Mouse (Mus musculus) myocyte (in vitro differentiated cells): ENCODE data around the gene Nccrp1. TPM values are rescaled to one million over a fixed set of nuclear protein-coding genes. Genes with fewer than 3 reads are reported as not detected.

Experiments used
- H3K27me3 ChIP-seq: one replicate; pipeline ENCODE4 v1.6.1; 2011; ENCODE audit not compliant: control insufficient read depth, insufficient read depth, insufficient read length
- H3K36me3 ChIP-seq: one replicate; pipeline ENCODE4 v1.6.1; 2011; ENCODE audit not compliant: control insufficient read depth, insufficient read depth
- H3K4me2 ChIP-seq: one replicate; pipeline ENCODE4 v1.6.1; 2011; ENCODE audit warnings: low read depth, control low read depth
- H3K4me3 ChIP-seq: one replicate; pipeline ENCODE4 v1.5.1; 2011; ENCODE audit warnings: mild to moderate bottlenecking, control low read depth, moderate library complexity
- H3K79me2 ChIP-seq: one replicate; pipeline ENCODE4 v1.6.1; 2011; ENCODE audit not compliant: control insufficient read depth, insufficient read depth
- H3ac ChIP-seq: one replicate; pipeline ENCODE4 v1.6.1; 2011; ENCODE audit not compliant: control insufficient read depth, insufficient read length
- CEBPB ChIP-seq: IDR thresholded peaks from 2 replicates; pipeline ENCODE4 v1.6.1; 2011; ENCODE audit warnings: mild to moderate bottlenecking, moderate library complexity; ENCODE audit not compliant: poor library complexity, insufficient read depth, severe bottlenecking
- E2F4 ChIP-seq: IDR thresholded peaks from one replicate; pipeline ENCODE4 v1.6.1; 2011; ENCODE audit warnings: mild to moderate bottlenecking, control low read depth, moderate library complexity; ENCODE audit not compliant: insufficient read depth
- MAX ChIP-seq: IDR thresholded peaks from one replicate; pipeline ENCODE4 v1.6.1; 2011; ENCODE audit warnings: low read depth, mild to moderate bottlenecking, control low read depth
- MYOD1 ChIP-seq, 3 experiments: IDR thresholded peaks; one replicate each; pipeline ENCODE4 v1.6.1; 2011; ENCODE audit warnings: control low read depth in 2 of 3, low read depth in 2 of 3, mild to moderate bottlenecking in 2 of 3, moderate library complexity in 1 of 3; ENCODE audit not compliant: insufficient read length in 2 of 3, control insufficient read depth in 1 of 3
- MYOG ChIP-seq, 3 experiments: IDR thresholded peaks; one replicate each; pipeline ENCODE4 v1.6.1; 2011; ENCODE audit warnings: control low read depth in 2 of 3, low read depth in 2 of 3, mild to moderate bottlenecking in 2 of 3; ENCODE audit not compliant: insufficient read length in 2 of 3, control insufficient read depth in 1 of 3, insufficient read depth in 1 of 3
- POLR2A ChIP-seq: IDR thresholded peaks from one replicate; pipeline ENCODE4 v1.6.1; 2011; ENCODE audit warnings: low read depth, mild to moderate bottlenecking, control low read depth, moderate library complexity; ENCODE audit not compliant: insufficient read length
- POLR2AphosphoS2 ChIP-seq: IDR thresholded peaks from one replicate; pipeline ENCODE4 v1.6.1; 2011; ENCODE audit warnings: low read depth, control low read depth; ENCODE audit not compliant: insufficient read length
- REST ChIP-seq: IDR thresholded peaks from one replicate; pipeline ENCODE4 v1.6.1; 2011; ENCODE audit warnings: mild to moderate bottlenecking, control low read depth, moderate library complexity; ENCODE audit not compliant: insufficient read depth, insufficient read length
- SRF ChIP-seq: IDR thresholded peaks from one replicate; pipeline ENCODE4 v1.6.1; 2011; ENCODE audit warnings: low read depth; ENCODE audit not compliant: control insufficient read depth, insufficient read length
- TCF12 ChIP-seq: IDR thresholded peaks from one replicate; pipeline ENCODE4 v1.6.1; 2011; ENCODE audit warnings: mild to moderate bottlenecking, control low read depth; ENCODE audit not compliant: poor library complexity, insufficient read depth, severe bottlenecking
- TCF3 ChIP-seq: IDR thresholded peaks from one replicate; pipeline ENCODE4 v1.6.1; 2011; ENCODE audit warnings: low read depth, control low read depth; ENCODE audit not compliant: insufficient read length
- USF1 ChIP-seq: IDR thresholded peaks from one replicate; pipeline ENCODE4 v1.6.1; 2011; ENCODE audit warnings: low read depth, mild to moderate bottlenecking, control low read depth, moderate library complexity
- polyA plus RNA-seq: library from polyadenylated mRNA; unstranded; fragments of >200 nt; fragmentation: generic; extraction: Trizol; gene quantifications from one replicate; pipeline ENCODE4 v1.2.1, GENCODE M21; 2012; ENCODE audit warnings: missing spikeins

Gene Nccrp1
- polyA plus RNA-seq = 0.07 TPM

DNA sequence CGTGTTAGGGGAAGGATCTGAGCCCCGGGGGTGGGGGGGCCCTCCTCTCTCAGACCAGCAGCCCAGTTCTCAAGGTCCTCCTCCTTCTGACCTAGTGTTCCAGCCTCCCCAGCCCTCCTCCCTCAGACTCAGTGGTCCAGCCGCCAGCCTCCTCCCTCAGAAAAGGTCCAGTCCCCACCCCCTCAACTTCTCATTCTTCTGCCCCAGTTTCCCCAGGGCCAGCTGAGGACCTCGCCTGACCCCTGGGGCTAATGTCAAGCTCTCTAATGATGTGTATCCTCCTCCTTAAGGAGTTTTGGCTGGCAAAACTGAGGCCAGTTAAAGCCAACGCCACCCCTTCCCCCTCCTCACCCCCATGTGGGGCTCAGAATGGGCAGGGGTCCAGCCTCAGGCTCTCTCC is at the start of gene Nccrp1:
Nccrp1 (minus strand) TSS at position 101 of the 400 bp plus-strand sequence.
- no peaks in the 10 kb centered on the region for H3K36me3 ChIP-seq
- no peak within 1 kb of the TSS for H3ac ChIP-seq
- TF ChIP-seq CEBPB (no peak), POLR2A (no peak), E2F4 (no peak), MAX (no peak), TCF12 (no peak), REST (no peak), SRF (no peak), MYOG (IDR thresholded peaks at IDR 0.05; ENCODE audit: control insufficient read depth in 1 of 3, insufficient read depth in 1 of 3, insufficient read length in 2 of 3, low read depth in 2 of 3) (no peak), USF1 (no peak), POLR2AphosphoS2 (no peak), MYOD1 (IDR thresholded peaks at IDR 0.05; ENCODE audit: control insufficient read depth in 1 of 3, insufficient read length in 2 of 3, low read depth in 2 of 3) (no peak), TCF3 (no peak)
- H3K4me2 ChIP-seq = no peak within 1 kb of the TSS
- no peak within 1 kb of the TSS for H3K4me3 ChIP-seq
- H3K79me2 ChIP-seq = no peaks in the 10 kb centered on the region
- peaks cover 38% of the 10 kb centered on the region for H3K27me3 ChIP-seq

DNA sequence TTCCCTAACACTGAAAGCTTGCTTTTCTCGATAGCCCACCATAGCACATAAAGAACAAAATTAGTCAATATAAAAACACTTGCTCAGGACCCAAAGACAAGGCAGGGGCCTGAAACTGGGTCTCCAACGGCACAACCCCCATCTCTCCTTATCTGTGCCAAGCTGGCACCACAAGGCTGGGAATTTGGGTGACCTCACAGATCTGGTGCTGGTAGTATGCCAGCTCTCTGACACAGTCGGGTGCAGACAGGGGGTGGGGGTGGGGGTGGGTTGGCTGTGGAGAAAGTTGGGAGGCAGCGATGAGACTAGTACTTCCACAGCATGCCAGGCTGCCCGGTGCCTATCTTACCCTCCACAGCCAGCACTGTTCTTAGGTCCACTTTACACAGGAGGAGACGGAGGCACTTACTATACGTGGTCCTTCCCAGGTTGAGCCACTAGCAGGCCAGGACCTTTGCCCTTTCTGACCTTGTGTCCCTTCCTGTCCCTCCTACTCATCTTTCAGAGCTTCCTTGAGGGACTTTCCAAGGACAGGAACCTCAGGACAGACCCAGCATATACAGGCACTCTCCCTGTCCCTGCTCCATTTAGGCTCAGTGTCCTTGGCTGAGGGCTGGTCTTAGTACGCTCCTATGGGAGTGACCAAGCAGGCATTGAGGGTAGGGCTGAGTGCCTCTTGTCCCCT is 48.8 kb upstream of the Nccrp1 start:
- H3ac ChIP-seq = no peak overlapping the region
- TF ChIP-seq MAX (no peak), USF1 (no peak), MYOG (IDR thresholded peaks at IDR 0.05; ENCODE audit: control insufficient read depth in 1 of 3, insufficient read depth in 1 of 3, insufficient read length in 2 of 3, low read depth in 2 of 3) (no peak), MYOD1 (IDR thresholded peaks at IDR 0.05; ENCODE audit: control insufficient read depth in 1 of 3, insufficient read length in 2 of 3, low read depth in 2 of 3) (no peak), REST (no peak), TCF3 (no peak), SRF (no peak), E2F4 (no peak), TCF12 (no peak), POLR2A (no peak), CEBPB (no peak), POLR2AphosphoS2 (no peak)
- peak overlapping the region; percentile 76 for H3K4me3 ChIP-seq
- no peaks in the 10 kb centered on the region for H3K27me3 ChIP-seq
- H3K36me3 ChIP-seq = no peaks in the 10 kb centered on the region
- peak overlapping the region; percentile 92 for H3K4me2 ChIP-seq
- H3K79me2 ChIP-seq = peaks cover 62% of the 10 kb centered on the region

DNA sequence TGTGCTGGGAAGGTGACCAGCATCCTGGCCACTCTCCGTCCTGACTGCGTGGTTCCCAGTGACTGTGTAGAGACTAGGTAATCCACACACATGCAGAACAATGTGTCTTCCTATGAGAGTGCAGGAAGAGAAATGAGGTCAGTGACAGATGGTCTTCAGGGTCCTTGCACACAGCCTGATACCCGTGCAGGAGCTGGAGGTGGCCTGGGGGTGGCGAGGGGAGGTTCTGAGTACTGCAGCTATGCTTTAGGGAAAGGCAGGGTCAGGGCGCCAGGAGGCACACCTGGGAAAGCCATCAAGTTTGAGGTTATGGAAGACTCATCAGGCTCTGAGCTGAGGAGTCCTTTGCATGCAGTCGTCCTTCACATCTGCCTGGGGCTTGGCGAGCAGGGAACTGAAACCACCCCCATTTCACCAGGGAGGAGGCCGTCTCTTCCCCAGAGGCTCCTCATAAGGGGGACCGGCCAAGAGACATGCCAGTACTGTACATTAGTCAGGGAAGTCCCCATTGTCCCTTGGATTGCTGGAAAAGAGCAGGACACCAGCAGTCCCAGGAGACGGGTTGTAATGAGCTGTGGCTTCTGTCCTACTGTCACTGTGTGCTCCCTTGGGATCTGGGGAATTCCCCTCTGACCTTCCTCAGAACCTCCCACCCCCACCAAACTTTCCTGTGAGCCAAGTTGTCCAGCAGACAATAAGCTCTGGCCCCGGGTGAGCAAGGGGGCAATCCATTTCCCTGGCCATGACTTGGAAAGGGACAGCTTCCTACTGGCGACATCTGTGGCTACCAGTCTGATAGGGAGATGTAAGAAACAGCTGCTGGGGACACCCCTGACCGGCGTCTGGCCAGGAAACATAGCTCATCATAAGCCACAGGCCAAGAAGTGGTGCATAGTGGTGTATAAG is 46.4 kb upstream of the Nccrp1 start:
- peak overlapping the region; percentile 30 for H3K4me2 ChIP-seq
- TF ChIP-seq TCF3 = no peak
- TF ChIP-seq CEBPB = no peak
- TF ChIP-seq POLR2AphosphoS2 = no peak
- peak; percentile 35 to 73 (median 52) for TF ChIP-seq MYOD1 (IDR thresholded peaks at IDR 0.05; ENCODE audit: control insufficient read depth in 1 of 3, insufficient read length in 2 of 3, low read depth in 2 of 3)
- TF ChIP-seq MYOG (IDR thresholded peaks at IDR 0.05; ENCODE audit: control insufficient read depth in 1 of 3, insufficient read depth in 1 of 3, insufficient read length in 2 of 3, low read depth in 2 of 3) = peak in 2 of 3 experiments; percentile 15 to 73
- no peak overlapping the region for H3ac ChIP-seq
- H3K27me3 ChIP-seq = no peaks in the 10 kb centered on the region
- H3K36me3 ChIP-seq = no peaks in the 10 kb centered on the region
- no peak overlapping the region for H3K4me3 ChIP-seq
- H3K79me2 ChIP-seq = peaks cover 86% of the 10 kb centered on the region

DNA sequence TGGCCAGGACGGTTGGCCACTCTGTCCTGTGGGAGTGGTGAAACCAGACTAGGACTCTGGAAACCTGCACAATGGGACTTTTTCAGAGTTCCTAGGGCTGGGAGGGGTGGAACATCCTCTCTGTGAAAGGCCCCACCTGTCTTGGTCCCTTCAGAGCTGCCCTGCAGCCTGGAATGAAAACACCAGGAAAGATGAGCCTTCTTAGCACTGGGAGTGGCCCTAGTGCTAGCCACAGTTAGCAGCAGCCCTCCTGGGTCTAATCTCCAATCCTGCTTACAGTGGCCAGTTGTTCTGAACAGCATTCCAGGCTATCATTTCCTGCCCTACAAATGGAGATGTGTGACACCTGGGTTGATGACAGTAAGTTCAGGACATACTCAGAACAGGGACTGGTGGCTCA is 44.8 kb upstream of the Nccrp1 start:
- no peak overlapping the region for H3K4me2 ChIP-seq
- H3K4me3 ChIP-seq = no peak overlapping the region
- H3K36me3 ChIP-seq = no peaks in the 10 kb centered on the region
- peaks cover 81% of the 10 kb centered on the region for H3K79me2 ChIP-seq
- no peak overlapping the region for H3ac ChIP-seq
- TF ChIP-seq TCF12 = peak; percentile 16
- no peak for TF ChIP-seq E2F4
- peak in 2 of 3 experiments; percentile 33 to 72 for TF ChIP-seq MYOG (IDR thresholded peaks at IDR 0.05; ENCODE audit: control insufficient read depth in 1 of 3, insufficient read depth in 1 of 3, insufficient read length in 2 of 3, low read depth in 2 of 3)
- no peak for TF ChIP-seq USF1
- TF ChIP-seq POLR2AphosphoS2 = no peak
- no peak for TF ChIP-seq SRF
- TF ChIP-seq TCF3 = no peak
- TF ChIP-seq MYOD1 (IDR thresholded peaks at IDR 0.05; ENCODE audit: control insufficient read depth in 1 of 3, insufficient read length in 2 of 3, low read depth in 2 of 3) = peak in 2 of 3 experiments; percentile 14 to 50
- no peak for TF ChIP-seq REST
- no peak for TF ChIP-seq POLR2A
- TF ChIP-seq MAX = no peak
- no peak for TF ChIP-seq CEBPB
- H3K27me3 ChIP-seq = no peaks in the 10 kb centered on the region
